Mouse (Mus musculus): ENCODE data around the gene Ubqln1.

Ubqln1 gene

DNA sequence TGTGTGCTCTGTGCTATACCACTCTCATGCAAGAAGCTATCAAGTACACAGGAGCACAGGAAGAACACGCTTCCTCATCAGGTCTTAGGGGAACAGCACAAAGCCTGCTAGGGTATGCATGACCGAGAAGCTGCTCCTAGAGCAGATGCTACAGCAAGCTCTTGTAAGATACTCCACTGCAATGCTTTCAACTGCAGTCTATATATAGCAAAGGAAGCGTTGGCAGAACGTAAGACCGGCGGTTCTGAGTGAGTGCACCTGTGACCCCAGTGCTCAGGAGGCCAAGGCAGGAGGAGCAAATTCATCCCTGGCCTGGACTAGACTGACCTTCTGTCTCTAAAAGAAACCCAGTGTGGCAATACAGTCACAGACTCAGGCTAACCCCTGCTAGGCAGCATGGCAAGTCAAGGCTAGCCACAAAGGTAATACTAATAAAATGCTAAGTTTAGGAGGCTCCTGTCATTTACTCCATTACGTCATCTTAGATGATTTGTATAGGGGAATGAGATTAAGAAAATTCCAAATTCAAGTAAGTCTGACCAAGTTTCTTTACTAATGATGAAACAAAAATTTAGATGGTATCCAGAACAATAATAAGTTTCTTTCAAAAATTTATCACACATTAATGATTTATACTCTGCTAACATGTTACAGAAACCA, 17.3 kb downstream of the Ubqln1 start:
- peak; percentile 66 for DNase-seq

DNA sequence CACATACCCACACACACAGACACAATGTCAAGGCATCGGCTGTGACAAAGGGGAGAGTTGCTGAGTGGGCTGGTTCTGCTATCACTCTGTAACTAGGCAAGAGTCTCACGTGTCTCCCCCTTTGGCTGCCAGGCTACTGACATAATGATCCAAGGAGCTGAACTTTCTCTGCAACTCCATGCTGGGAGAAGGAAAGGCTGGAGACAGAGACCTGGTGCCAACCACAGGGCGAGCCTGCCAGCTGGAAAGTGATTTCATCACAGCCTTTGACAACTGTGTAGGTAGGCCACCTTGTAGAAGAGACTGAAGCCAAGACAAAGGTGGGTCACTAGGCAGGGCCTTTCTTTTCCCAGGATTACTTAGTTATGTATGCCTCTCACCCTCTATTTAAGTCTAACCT, 18.2 kb downstream of the Ubqln1 start:
- DNase-seq = peak; percentile 88

DNA sequence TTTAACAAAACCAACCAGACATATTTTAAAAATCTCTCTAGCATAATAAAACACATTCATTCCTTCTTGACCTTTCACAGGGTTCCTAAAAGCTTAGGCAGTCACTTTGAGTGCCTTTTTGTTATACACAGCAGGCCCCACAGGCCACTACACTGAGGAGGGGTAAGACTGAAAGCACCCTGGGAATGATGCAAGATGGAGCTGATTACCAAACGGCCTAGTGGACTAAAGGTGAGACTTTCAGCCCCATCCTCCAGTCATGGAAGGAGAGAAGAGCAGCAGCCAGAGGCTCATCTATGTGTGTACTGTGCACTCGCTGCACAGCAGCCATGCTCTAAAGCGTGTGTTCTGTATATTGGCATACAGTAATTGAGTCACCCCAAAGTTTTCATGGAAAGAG, 20.5 kb downstream of the Ubqln1 start:
- DNase-seq = peak; percentile 33

DNA sequence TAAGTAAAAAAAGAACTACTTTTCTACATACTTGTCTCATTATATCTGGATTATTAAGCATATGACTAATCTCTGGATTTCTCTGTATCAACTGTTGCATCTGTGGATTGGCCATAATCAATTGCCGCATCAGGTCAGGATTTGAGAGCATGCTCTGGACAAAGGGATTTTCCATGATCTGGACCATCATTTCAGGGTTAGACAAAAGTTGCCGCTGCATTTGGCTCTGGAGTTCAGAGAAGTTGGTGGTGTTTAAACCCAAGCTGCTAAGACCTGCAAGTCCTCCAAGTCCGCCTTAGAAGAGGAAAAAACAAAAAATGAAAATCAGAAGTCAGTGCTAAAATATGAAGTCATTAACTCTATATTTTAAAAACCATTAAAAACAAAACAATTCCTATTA, 22.2 kb downstream of the Ubqln1 start:
- peak; percentile 72 for DNase-seq

DNA sequence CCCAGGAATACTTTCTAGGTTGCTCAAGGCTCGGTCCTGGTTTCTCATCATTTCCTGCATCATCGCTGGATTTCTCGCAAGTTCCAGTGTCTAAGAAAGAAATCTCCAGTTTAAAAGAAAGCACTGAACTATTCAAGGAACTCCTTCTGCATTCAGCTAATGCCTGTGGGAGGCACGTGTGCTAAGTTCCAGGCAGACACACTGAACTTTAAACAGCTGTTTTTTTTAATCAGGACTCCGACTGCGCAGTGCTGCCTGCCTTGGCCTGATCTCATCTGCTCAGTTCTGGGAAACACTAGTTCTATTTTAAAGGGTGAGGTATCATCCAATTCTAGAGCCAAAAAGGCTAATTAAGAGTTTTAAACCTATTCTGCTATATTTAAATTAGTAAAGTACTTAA, 23.3 kb downstream of the Ubqln1 start:
- DNase-seq = peak; percentile 62

DNA sequence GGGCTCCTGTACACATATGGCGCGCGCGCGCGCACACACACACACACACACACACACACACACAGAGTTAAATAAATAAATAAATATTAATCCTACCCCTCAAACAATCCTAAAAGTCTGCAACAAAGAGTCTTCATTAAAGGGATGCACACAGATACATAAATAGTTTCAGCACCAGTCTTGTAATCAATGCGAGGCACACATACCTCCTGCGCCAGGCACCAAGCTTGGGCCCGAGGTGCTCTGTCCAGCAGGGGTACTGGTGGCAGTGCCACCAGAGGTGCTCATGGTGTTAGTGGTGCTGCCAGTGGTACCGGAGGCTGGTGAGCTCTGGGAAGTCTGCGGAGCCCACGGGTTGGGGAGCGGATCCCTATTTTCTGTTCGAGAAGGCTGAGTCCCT, 23.9 kb downstream of the Ubqln1 start:
- peak; percentile 68 for DNase-seq

DNA sequence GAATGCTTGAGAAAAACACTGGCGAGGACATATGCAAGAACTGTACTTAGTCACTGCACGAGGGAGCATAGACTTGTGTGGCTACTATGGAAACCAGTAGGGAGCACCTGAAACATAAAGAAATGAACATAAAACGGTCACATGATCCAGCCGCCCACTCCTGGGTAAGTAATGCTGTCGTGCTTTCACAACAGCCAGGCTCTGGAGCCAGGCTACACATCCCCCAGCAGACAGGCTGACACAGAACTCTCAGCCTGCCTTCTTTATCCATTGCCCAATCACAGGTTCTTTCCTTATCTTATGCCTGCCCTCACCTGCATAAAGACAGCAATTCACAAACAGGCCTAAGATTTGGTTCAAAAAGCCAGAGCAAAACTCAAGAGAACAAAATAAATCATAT, 26.0 kb downstream of the Ubqln1 start:
- DNase-seq = no peak

DNA sequence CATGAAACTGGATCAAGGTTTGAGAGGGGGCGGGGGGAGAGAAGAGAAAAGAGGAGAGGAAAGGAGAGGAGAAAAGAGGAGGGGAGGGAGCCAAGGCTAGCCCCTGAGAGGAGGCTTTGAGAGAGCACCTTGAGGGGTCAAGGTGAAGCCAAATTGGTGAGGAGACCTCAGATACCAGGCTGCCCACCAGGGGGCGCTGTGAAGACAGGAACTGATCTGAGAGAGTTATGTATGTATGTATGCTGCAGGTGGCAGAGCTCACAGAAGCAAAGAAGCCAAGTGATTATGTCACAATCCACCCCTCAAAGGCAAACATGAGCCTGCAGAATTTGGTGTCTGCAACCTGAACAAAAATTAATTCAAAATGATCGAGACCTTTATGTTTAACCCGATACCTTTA, 27.0 kb downstream of the Ubqln1 start:
- peak; percentile 93 for DNase-seq

DNA sequence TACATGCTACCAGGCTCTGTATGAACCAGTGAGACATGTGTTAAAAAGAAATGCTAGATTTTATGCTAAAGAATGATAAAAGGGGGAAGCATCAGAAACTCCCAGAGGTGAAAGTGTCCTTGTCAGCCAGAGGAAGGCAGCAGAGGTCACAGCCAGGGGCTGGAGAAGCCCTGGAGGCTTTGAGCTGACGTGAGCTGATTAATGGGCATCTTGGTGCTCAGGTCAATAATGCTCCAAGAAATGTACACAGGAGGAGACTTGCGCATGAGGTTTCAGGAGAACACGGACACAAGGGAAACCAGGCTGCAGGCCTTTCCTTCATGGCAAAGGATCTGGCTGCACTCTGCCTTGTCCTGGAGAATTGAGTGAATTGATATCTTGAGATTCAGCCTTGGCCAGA, 27.7 kb downstream of the Ubqln1 start:
- DNase-seq = peak; percentile 59

DNA sequence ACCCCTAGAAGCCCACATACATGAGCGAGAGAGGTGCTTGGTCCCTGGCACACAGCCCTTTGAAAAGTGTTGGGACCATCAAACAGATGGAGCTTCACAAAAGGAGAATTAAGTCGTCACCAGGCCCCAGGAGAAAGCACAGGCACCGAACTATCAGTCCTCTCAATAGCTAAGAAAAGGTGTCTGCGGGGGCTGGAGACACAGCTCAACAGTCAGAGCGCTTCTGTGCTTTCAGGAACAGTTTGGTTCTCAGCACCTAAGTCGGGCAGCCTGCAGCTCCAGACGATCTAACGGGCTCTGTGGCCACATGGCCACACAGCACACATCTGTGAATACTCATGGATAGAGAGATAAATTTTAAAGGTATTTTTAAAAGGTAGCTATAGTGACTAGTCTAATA, 29.2 kb downstream of the Ubqln1 start:
- DNase-seq = peak; percentile 72

DNA sequence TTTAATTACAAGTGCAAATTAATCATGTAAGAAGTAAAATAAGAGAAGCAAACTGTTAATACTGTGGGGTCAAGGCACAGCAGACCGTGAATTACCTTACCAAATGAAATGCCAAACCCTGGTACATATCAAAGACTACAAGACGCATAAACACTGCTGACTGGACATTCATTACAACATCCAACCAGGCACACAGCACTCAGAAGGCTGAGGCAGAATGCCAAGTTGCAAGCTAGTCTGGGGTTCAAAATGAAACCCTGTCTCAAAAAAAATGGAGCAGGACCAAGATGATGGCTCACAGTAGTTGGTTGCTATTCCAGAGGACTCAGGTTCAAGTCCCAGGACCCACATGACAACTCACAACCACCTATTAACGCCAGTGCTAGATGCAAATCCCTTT, 31.3 kb downstream of the Ubqln1 start:
- DNase-seq = peak; percentile 73

DNA sequence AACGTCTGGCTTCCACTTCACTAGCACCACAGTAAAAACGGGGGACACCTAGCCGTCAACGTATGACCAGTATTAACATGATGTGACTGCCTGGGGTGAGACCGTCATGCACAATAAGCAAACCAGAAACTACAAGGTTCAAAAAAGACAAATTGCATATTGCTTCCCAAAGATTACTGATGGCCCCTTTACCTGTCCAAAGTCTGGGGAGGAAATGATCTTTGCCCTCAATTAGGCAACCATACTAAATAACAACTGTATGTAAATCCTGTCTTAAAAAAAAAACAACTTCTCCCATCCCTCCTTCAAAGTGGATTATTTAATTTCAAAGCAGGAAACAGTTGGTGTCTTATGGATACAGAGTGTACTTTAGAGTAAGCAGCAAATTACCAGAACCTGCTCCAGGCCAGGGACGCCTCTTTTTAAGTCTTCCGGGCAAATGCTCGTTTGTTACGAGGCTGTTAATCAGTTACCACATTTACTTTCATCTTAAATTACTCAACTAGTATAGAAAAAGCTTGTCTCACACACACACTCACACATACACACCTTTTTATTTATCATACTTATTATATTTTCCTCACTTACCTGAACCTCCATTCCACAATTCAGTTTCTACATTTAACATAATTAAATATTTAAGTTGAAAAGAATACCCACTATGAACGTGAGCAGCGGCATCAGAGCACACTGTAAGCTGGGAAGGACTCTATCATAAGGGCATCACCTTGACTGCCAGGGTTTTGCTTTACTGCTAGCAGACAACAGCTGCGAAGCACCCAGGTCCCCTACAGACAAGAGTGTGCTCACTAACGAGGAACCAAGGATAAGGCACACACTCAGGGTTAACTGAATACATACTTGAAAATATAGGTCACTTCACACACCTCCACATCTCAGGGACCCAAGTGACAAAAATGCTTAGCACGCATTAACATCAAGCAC, 33.6 kb downstream of the Ubqln1 start:
- peak; percentile 70 for DNase-seq

DNA sequence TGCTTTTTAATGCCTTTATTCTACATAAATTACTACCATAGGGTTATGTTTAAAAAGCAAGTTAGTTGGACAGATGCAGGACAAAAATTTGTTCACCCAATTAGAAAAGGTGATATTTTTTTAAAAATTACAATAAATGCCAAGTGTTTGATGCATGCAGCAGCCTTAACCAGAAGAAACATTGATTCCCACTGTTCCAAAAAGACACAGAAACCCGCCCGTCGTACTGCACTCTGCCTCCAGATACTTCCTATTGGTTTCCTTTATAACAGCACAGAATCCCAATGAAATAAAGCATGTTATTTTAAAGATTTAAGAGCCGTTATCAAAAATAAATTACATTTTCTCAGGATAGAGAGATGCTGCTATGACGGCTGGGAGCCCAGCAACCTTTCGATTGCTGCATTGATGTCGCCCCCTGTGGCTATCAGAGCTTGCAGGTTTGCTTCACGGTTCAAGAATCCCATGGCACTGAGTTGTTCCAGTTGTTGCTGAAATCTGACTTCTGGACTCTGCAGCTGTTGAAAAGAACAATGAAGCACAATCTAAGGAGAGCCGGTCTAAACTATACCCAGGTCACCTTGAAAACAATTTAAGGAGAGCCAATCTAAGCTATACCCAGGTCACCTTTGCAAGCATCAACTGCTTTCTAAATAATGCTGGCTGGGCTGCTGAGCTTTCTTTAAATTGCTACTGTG, 37.8 kb downstream of the Ubqln1 start:
- peak; percentile 100 for DNase-seq

DNA sequence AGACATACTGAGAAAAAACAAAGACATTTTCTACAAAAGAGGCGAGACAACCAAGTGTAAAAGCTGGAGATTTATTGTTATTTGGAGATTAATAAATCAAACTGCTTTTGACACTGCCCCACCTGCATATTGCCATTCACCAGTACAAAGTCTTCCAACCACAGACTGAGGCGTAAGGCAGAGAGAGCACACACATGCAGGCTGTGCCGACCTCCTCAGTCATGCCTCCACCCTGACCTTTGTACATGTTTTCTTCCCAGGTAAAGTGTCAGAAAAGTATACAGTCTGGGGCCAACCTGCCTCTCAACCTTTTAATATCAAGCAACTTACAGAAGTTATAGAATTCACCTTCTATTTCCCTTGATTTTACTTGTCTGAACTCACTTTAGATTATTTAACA, 39.3 kb downstream of the Ubqln1 start:
- DNase-seq = no peak

DNA sequence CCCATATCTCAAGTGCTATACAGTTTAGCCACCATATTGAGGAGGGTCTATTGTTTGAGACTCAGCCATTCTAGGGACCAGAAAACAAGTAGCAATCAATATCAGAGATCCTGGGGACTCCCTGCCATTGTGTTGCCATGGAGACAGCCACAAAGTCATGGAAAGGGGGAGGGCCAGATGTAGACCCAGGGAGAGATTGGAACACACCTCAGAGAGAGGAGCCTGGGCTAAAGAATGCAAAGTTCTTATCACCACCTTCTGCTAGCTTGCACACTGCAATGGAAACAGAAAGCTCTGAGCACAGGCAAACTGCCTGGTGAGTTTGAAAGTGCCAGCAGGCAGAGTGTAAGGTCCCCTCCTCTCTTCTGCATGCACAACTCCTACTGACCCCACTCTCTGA, 47.3 kb downstream of the Ubqln1 start:
- DNase-seq = no peak

DNA sequence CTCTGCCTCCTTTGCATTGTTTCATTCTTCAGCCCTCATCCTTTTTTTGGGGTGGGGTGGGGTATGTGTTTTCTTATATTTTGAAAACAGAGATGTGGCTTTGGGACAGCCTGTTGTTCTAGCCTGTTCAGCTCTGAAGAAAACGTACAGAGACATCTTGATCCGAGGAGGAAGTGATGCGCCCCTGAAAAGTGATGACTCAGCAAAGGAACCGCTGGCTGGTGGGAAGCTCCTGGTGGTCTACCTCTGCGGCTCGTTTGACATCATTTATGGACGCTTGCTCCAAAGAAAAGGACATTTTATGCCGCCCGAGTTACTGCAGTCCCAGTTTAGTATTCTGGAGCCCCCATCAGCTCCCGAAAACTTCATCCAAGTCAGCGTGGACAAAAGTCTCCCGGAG, 52.1 kb downstream of the Ubqln1 start:
- DNase-seq = no peak

DNA sequence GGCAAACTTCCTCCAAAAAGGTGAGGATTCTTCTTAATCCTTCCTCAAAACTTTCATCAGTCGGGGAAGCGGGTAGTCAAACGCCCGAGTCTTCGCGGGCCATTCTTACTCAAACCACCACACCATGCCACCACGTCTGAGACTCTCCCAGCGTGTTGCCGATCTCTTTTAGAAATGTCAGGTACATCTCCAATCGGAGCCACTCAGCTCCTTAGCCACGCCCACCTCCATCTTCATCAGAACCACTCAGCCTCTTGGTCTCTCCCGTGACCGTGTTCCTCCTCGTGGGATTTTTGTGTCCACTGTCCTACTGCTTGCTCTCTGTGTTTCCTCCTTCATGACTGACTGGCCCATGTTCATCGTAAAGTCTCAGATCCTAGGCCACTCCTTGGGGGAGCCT, 54.7 kb downstream of the Ubqln1 start:
- DNase-seq = no peak

DNA sequence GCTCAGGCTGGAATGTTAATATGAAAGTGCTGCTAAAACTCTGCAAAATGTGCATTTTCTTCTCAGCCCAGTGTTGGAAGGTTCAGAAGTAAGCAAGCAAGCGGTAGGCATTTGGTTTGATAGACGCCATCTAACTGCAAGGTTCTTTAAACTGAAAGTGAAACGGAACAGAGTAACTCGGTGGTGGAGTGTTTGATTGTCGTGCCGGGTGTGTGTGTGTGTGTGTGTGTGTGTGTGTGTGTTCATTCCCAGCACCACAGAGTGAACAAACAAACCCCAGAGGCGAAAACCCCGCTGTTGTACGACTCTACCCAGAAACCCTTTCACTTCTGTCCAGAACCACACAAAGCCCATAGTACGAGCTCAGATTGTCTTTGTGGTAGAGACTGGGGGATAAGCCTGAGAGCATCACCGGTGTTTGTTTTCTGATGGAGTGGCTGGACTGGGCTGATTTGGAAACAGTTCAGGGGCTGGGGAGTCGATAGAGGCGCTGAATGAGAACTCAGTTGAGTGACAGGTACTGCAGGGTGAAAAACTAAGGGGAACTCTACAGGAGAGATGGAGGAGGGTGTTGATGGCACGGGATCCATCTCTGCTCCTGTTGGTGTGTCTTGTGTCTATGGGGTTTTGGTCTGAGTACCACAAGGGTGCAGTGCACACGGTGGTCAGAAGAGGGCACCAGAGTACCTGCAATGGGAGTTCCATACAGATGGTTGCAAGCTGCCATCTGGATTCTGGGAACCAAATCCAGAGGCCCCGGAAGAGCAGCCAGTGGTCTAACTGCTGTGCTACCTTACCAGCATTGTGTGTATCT, 57.1 kb downstream of the Ubqln1 start:
- peak; percentile 98 for DNase-seq

DNA sequence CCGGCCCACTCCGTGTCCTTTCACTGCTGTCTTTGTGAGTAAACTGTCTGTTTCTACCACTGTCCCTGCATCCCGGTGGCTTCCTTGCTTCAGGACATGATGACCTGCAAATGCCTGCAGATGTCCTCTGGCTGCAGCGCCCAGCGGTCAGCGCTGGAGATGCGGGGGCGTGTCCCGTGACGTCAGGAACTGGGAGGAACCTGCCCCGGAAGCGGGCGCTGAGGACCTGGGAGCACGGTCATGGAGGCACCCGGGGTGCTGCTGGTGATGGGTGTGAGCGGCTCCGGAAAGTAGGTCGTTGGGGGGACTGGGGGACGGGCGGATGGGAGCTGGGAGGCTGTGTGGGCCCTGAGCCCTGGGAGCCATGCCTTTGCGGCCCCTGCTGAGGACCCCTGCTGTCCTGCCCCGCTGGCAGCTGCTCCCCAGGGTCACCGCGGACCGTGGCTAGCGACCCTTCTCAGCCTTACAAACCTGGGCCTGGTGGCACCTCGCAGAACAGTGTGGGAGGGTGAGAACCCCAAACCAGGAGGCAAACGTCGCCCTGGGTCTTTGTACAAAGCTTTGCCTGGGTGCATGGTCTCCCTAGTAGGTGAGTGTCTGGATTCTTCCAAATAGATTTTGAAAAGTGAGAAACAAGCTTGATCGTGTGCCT, 57.9 kb downstream of the Ubqln1 start, which contains the start of gene Idnk:
Gene Idnk, plus strand, starts transcription at position 203 of the 652 bp plus-strand sequence.
- peak; percentile 99 for DNase-seq

DNA sequence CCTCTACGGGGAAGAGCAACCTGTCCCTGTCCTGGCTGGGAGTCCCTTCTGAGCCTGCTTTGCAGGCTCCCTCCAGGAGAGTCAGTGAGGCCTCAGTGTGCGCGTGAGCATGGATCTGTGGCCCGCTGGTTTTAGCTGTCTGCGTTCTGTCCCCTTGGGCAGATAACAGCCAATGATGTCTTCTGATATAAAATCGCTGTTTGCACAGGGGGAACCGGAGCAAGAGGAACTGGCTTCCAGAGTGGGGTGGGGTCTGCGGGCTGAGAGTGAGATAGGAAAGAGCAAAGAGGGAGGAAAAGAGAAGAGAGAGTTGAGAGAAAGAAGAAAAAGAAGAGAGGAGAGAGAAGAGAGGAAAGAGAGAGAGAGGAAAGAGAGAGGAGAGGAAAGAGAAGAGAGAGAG, 58.4 kb downstream of the Ubqln1 start:
- no peak for DNase-seq

DNA sequence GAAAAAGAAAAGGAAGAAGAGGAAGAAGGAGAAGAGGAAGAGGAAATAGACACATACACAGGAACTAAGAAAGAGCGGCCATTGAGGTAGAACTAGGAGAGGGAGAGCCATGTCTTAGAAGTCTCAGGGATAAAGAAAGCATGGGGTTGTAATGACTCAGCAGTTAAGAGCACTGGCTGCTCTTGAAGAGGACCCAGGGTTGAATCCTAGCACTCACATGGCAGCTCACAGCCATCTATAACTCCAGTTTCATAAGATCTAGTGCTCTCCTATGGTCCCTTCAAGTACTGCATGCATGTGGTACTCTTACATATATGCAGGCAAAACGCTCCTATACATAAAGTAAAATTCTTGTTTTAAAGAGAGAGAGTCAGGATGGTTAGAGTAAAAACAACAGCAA, 59.4 kb downstream of the Ubqln1 start:
- DNase-seq = no peak

DNA sequence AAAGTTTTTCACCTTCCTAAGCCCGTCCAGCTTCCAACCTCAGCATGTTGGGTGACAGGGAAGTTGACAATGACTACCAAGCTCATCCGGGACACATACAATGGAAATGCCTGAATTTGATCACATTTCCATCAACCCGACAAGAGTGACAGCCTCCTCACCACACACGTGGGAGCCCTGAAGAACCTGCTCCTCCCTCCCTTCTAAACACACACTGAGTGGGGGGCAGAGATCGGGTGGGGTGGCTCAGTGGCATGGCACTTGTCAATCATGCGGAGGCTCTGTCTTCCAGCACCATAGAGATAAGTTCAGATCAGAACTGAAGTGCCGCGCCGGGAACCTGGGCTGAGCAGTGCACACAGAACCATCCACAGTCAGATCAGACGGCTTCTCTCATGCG, 65.0 kb downstream of the Ubqln1 start:
- no peak for DNase-seq
